Mouse (Mus musculus): ENCODE data around the gene Emx1. TPM values are rescaled to one million over a fixed set of nuclear protein-coding genes. Genes with fewer than 3 reads are reported as not detected.
"Not testable (repeated sequence)": the region's sequence is repeated elsewhere in the genome, so short reads cannot be mapped to it uniquely, and the experiment has no call there.

Emx1 gene
- polyA plus RNA-seq, 2 experiments: 0.63 TPM; not detected in 1

- Histone ChIP-seq H3K9ac (ENCODE audit: low read depth, low read length, severe bottlenecking) (no peak overlapping the region), H3K4me2 (replicated peaks; ENCODE audit: low read depth, low read length, severe bottlenecking) (no peak overlapping the region), H3K4me3 (replicated peaks; ENCODE audit: low read length) (no peak overlapping the region), H3K4me1 (ENCODE audit: control insufficient read depth, insufficient read depth, low read length) (no peaks in the 10 kb centered on the region; the same call in 1 of the 2 replicates), H3K36me3 (ENCODE audit: control insufficient read depth, insufficient read depth, low read length) (no peaks in the 10 kb centered on the region), H3K27ac (replicated peaks; ENCODE audit: low read depth, low read length) (no peak overlapping the region), H3K9me3 (ENCODE audit: control insufficient read depth, low read length) (no peaks in the 10 kb centered on the region), H3K27me3 (ENCODE audit: control insufficient read depth, insufficient read depth, low read length) (no peaks in the 10 kb centered on the region)
- DNase-seq (ENCODE audit: low spot score): no peak
- no peak for ATAC-seq (ENCODE audit: low FRiP score, low read depth)
- TF ChIP-seq POLR2A (IDR thresholded peaks at IDR 0.05; ENCODE audit: borderline replicate concordance, extremely low read depth, insufficient read depth, insufficient read length): no peak
- WGBS: 75% methylated on average over 3 of the region's 3 CpGs
Measured at GRCm38 (mm10) chr6:85150386-85150785, 36.9 kb upstream of the Emx1 start.

GRCm38 (mm10) chr6:85153970-85154540, 33.2 kb upstream of the Emx1 start:
- WGBS: 14% methylated on average over 9 of the region's 9 CpGs
- TF ChIP-seq POLR2A (IDR thresholded peaks at IDR 0.05; ENCODE audit: borderline replicate concordance, extremely low read depth, insufficient read depth, insufficient read length): no peak
- H3K4me2 ChIP-seq (replicated peaks; ENCODE audit: low read depth, low read length, severe bottlenecking): no peak overlapping the region
- H3K9me3 ChIP-seq (ENCODE audit: control insufficient read depth, low read length): no peaks in the 10 kb centered on the region
- H3K36me3 ChIP-seq (ENCODE audit: control insufficient read depth, insufficient read depth, low read length): no peaks in the 10 kb centered on the region
- ATAC-seq (ENCODE audit: low FRiP score, low read depth): peak; percentile 39; the same call in 1 of the 2 replicates
- no peak overlapping the region for H3K27ac ChIP-seq (replicated peaks; ENCODE audit: low read depth, low read length)
- no peak overlapping the region for H3K4me3 ChIP-seq (replicated peaks; ENCODE audit: low read length)
- H3K9ac ChIP-seq (ENCODE audit: low read depth, low read length, severe bottlenecking): no peak overlapping the region
- DNase-seq (ENCODE audit: low spot score): peak; percentile 95
- H3K4me1 ChIP-seq (ENCODE audit: control insufficient read depth, insufficient read depth, low read length): peaks cover 2% of the 10 kb centered on the region; the same call in 1 of the 2 replicates
- H3K27me3 ChIP-seq (ENCODE audit: control insufficient read depth, insufficient read depth, low read length): no peaks in the 10 kb centered on the region

- WGBS: 2% methylated on average over 34 of the region's 34 CpGs
- TF ChIP-seq POLR2A (IDR thresholded peaks at IDR 0.05; ENCODE audit: borderline replicate concordance, extremely low read depth, insufficient read depth, insufficient read length): peak; percentile 37; the same call in 1 of the 2 replicates
- peak overlapping the region; percentile 76 for H3K27ac ChIP-seq (replicated peaks; ENCODE audit: low read depth, low read length)
- DNase-seq (ENCODE audit: low spot score) (peak; percentile 65), ATAC-seq (ENCODE audit: low FRiP score, low read depth) (peak; percentile 70)
- peak overlapping the region; percentile 83 for H3K9ac ChIP-seq (ENCODE audit: low read depth, low read length, severe bottlenecking)
- no peaks in the 10 kb centered on the region for H3K36me3 ChIP-seq (ENCODE audit: control insufficient read depth, insufficient read depth, low read length)
- peak overlapping the region; percentile 49 for H3K4me3 ChIP-seq (replicated peaks; ENCODE audit: low read length)
- peak overlapping the region; percentile 76 for H3K4me2 ChIP-seq (replicated peaks; ENCODE audit: low read depth, low read length, severe bottlenecking)
- H3K27me3 ChIP-seq (ENCODE audit: control insufficient read depth, insufficient read depth, low read length): no peaks in the 10 kb centered on the region
- peaks cover 2% of the 10 kb centered on the region; the same call in 1 of the 2 replicates for H3K4me1 ChIP-seq (ENCODE audit: control insufficient read depth, insufficient read depth, low read length)
- H3K9me3 ChIP-seq (ENCODE audit: control insufficient read depth, low read length): no peaks in the 10 kb centered on the region
Measured at GRCm38 (mm10) chr6:85154861-85155528, 32.2 kb upstream of the Emx1 start.

DNA sequence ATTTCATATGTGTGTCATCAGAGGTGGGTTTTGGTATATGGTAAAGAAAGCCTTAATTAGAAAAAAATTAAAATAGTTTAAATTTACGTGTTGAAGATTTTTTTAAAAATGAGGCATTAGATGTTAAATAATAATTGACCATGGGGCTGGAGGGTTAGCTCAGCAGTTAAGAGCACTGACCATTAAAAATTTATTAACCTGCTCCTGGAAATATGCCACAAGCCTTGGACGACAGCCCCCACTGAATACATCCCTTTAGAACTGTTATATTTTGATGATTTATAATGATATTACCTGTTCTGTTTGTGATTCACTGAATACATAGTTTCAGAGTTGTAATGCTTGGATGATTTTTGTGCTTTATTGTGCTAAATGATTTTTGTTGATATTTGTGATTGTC, 30.7 kb upstream of the Emx1 start:
- H3K4me2 ChIP-seq (replicated peaks; ENCODE audit: low read depth, low read length, severe bottlenecking); H3K9ac ChIP-seq (ENCODE audit: low read depth, low read length, severe bottlenecking); H3K27me3 ChIP-seq (ENCODE audit: control insufficient read depth, insufficient read depth, low read length); DNase-seq (ENCODE audit: low spot score); H3K4me1 ChIP-seq (ENCODE audit: control insufficient read depth, insufficient read depth, low read length); H3K27ac ChIP-seq (replicated peaks; ENCODE audit: low read depth, low read length); H3K4me3 ChIP-seq (replicated peaks; ENCODE audit: low read length); H3K9me3 ChIP-seq (ENCODE audit: control insufficient read depth, low read length); ATAC-seq (ENCODE audit: low FRiP score, low read depth); H3K36me3 ChIP-seq (ENCODE audit: control insufficient read depth, insufficient read depth, low read length): not testable (repeated sequence)
- WGBS: 51% methylated on average over 2 of the region's 2 CpGs

GRCm38 (mm10) chr6:85158040-85158804, 29.0 kb upstream of the Emx1 start:
- H3K27ac ChIP-seq (replicated peaks; ENCODE audit: low read depth, low read length); H3K27me3 ChIP-seq (ENCODE audit: control insufficient read depth, insufficient read depth, low read length); H3K4me3 ChIP-seq (replicated peaks; ENCODE audit: low read length); H3K9ac ChIP-seq (ENCODE audit: low read depth, low read length, severe bottlenecking); DNase-seq (ENCODE audit: low spot score); H3K4me1 ChIP-seq (ENCODE audit: control insufficient read depth, insufficient read depth, low read length); H3K4me2 ChIP-seq (replicated peaks; ENCODE audit: low read depth, low read length, severe bottlenecking); H3K36me3 ChIP-seq (ENCODE audit: control insufficient read depth, insufficient read depth, low read length); H3K9me3 ChIP-seq (ENCODE audit: control insufficient read depth, low read length); ATAC-seq (ENCODE audit: low FRiP score, low read depth): not testable (repeated sequence)
- WGBS: 74% methylated on average over 4 of the region's 4 CpGs

GRCm38 (mm10) chr6:85159092-85159760, 28.0 kb upstream of the Emx1 start:
- not testable (repeated sequence) for H3K27ac ChIP-seq (replicated peaks; ENCODE audit: low read depth, low read length); H3K9ac ChIP-seq (ENCODE audit: low read depth, low read length, severe bottlenecking); H3K9me3 ChIP-seq (ENCODE audit: control insufficient read depth, low read length); H3K36me3 ChIP-seq (ENCODE audit: control insufficient read depth, insufficient read depth, low read length); H3K4me2 ChIP-seq (replicated peaks; ENCODE audit: low read depth, low read length, severe bottlenecking); H3K27me3 ChIP-seq (ENCODE audit: control insufficient read depth, insufficient read depth, low read length); H3K4me1 ChIP-seq (ENCODE audit: control insufficient read depth, insufficient read depth, low read length); H3K4me3 ChIP-seq (replicated peaks; ENCODE audit: low read length)
- DNase-seq (ENCODE audit: low spot score): peak; percentile 26
- peak; percentile 49; the same call in 1 of the 2 replicates for ATAC-seq (ENCODE audit: low FRiP score, low read depth)
- WGBS: 25% methylated on average over 6 of the region's 6 CpGs

Data from limb, embryonic 14.5 days (tissue).